Mouse (Mus musculus): ENCODE results near the gene 1700024P04Rik. TPM values are rescaled to one million over a fixed set of nuclear protein-coding genes. Genes with fewer than 3 reads are reported as not detected.

Gene 1700024P04Rik
- polyA plus RNA-seq (2017; shearing (Covaris generic)) = not detected

GRCm38 (mm10) chr13:98984465-98984864 lies at the start of gene 1700024P04Rik:
TSS of gene 1700024P04Rik (minus strand) at chr13:98984565.

Other genes starting within 250 kb of the 1700024P04Rik start
- gene Fcho2, start 169.1 kb downstream of the 1700024P04Rik start, polyA plus RNA-seq (2017; shearing (Covaris generic)) = 52.3 TPM
- 53.5 TPM for gene Tnpo1, start 58.2 kb downstream of the 1700024P04Rik start, polyA plus RNA-seq (2017; shearing (Covaris generic))
- gene Zfp366, start 200.3 kb upstream of the 1700024P04Rik start, polyA plus RNA-seq (2017; shearing (Covaris generic)) = 0.08 TPM

Measured in CD4-positive, CD25-positive, alpha-beta regulatory T cell (primary cell).